Mouse (Mus musculus) hindbrain, embryonic 11.5 days (tissue): Measurements from ENCODE around the gene Eif3d. TPM values are rescaled to one million over a fixed set of nuclear protein-coding genes. Genes with fewer than 3 reads are reported as not detected.

Experiments
- ATAC-seq: fragments of 200-750 bp; cut with Nextera tagmentation; 2 replicates; pipeline ENCODE4 v1.8.0; 2017; ENCODE audit warnings: mild to moderate bottlenecking, moderate TSS enrichment, moderate library complexity; ENCODE audit not compliant: low FRiP score
- DNase-seq: peaks from one replicate; pipeline ENCODE4 v3.0.0-alpha.2; 2015; ENCODE audit warnings: low spot score
- H3K27ac ChIP-seq: fragments of 300-500 bp; sonication (generic); 2 replicates; pipeline ENCODE4 v1.5.1; 2014; ENCODE audit warnings: mild to moderate bottlenecking, low read depth, low read length
- H3K27me3 ChIP-seq: fragments of 300-500 bp; sonication (generic); 2 replicates; pipeline ENCODE4 v1.6.1; 2014; ENCODE audit warnings: mild to moderate bottlenecking, low read length, moderate library complexity, mixed read lengths; ENCODE audit not compliant: control insufficient read depth, insufficient read depth
- H3K36me3 ChIP-seq: fragments of 300-500 bp; sonication (generic); 2 replicates; pipeline ENCODE4 v1.6.1; 2014; ENCODE audit warnings: mild to moderate bottlenecking, low read length, moderate library complexity, mixed read lengths; ENCODE audit not compliant: control insufficient read depth, insufficient read depth
- H3K4me1 ChIP-seq: fragments of 300-500 bp; sonication (generic); replicated peaks from 2 replicates; pipeline ENCODE4 v1.6.1; 2014; ENCODE audit warnings: low read length, mixed read lengths; ENCODE audit not compliant: control insufficient read depth, insufficient read depth
- H3K4me2 ChIP-seq: fragments of 300-500 bp; sonication (generic); replicated peaks from 2 replicates; pipeline ENCODE4 v1.6.1; 2014; ENCODE audit warnings: mild to moderate bottlenecking, low read depth, low read length
- H3K4me3 ChIP-seq: fragments of 300-500 bp; sonication (generic); 2 replicates; pipeline ENCODE4 v1.5.1; 2014; ENCODE audit warnings: low read depth, low read length
- H3K9ac ChIP-seq: fragments of 300-500 bp; sonication (generic); 2 replicates; pipeline ENCODE4 v1.6.1; 2014; ENCODE audit warnings: low read depth, low read length
- H3K9me3 ChIP-seq: fragments of 300-500 bp; sonication (generic); 2 replicates; pipeline ENCODE4 v1.6.1; 2016; ENCODE audit warnings: low read length; ENCODE audit not compliant: control insufficient read depth
- WGBS: fragments of 180-500 bp; shearing (Covaris S2); extraction: QIAGEN DNeasy Blood & Tissue Kit; methylation state at CpG from one replicate; pipeline ENCODE4 v1.1.7; 2014; 5-methylcytosine and 5-hydroxymethylcytosine counted together
- polyA plus RNA-seq: library from polyadenylated mRNA; unstranded; fragments of >200 nt; fragmentation: Nextera tagmentation; extraction: Ambion mirVana; gene quantifications from 2 replicates; pipeline ENCODE4 v1.2.1, GENCODE M21; 2014

Gene Eif3d
- polyA plus RNA-seq, 1 experiment from 2014 or later, result 246 TPM

- Histone ChIP-seq H3K9me3 (no peaks in the 10 kb centered on the region), H3K4me3 (no peak overlapping the region), H3K27ac (no peak overlapping the region), H3K36me3 (no peaks in the 10 kb centered on the region), H3K4me1 (no peaks in the 10 kb centered on the region), H3K9ac (no peak overlapping the region), H3K4me2 (no peak overlapping the region), H3K27me3 (no peaks in the 10 kb centered on the region)
- ATAC-seq, result no peak
- WGBS, result 39% methylated on average over 2 of the region's 2 CpGs
- DNase-seq, result no peak
These were observed 59.5 kb downstream of the Eif3d start for GRCm38 (mm10) chr15:77911065-77911464.

Other genes starting within 250 kb of the Eif3d start
- gene Apol9b, start 241.8 kb downstream of the Eif3d start, polyA plus RNA-seq, result not detected in 2 replicates
- 0.06 and 0.20 TPM in 2 replicates for gene Apol8, start 213.8 kb downstream of the Eif3d start, polyA plus RNA-seq
- gene Myh9, start 128.6 kb downstream of the Eif3d start, polyA plus RNA-seq, result 20.7 and 29.8 TPM in 2 replicates
- gene Txn2, start 41.8 kb downstream of the Eif3d start, polyA plus RNA-seq, result 251 and 253 TPM in 2 replicates
- gene Foxred2, start 14.1 kb downstream of the Eif3d start, polyA plus RNA-seq, result 4.4 and 4.6 TPM in 2 replicates
- 1.8 and 2.4 TPM in 2 replicates for gene Cacng2, start 149.2 kb upstream of the Eif3d start, polyA plus RNA-seq
- gene Ift27, start 203.3 kb upstream of the Eif3d start, polyA plus RNA-seq, result 128 and 135 TPM in 2 replicates
- 1.2 and 1.7 TPM in 2 replicates for gene Pvalb, start 235.6 kb upstream of the Eif3d start, polyA plus RNA-seq